Mouse (Mus musculus): ENCODE measurements around the gene Mon1a.

GRCm38 (mm10) chr9:107925251-107925650 lies 37.3 kb downstream of the Mon1a start:
- TF ChIP-seq TAL1 (IDR thresholded peaks at IDR 0.05; ENCODE audit: low read length) = no peak
- TF ChIP-seq GATA1 (IDR thresholded peaks at IDR 0.05; ENCODE audit: low read length) = no peak
